Mouse (Mus musculus): Measurements from ENCODE around the gene Birc2.

DNA sequence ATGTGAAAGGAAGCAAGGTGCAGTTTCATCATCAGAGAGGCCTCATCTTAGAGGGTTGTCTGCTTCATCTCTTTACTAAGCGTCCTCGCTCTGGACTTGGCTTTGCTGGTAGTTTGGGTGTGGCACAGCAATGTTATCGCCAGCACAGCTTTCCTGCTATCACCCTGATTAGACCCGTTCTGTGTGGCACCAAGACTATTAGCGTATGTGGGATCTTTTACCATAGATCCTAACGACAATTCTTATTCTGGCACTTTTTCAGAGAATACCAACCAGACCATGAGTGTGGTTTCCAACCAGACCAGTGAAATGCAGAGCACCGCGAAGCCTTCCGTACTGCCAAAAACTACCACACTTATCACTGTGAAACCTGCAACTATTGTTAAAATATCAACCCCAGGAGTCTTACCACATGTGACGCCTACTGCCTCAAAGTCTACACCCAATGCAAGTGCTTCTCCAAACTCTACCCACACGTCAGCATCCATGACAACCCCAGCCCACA lies 46.2 kb downstream of the Birc2 start:
- TF ChIP-seq POLR2A (IDR thresholded peaks at IDR 0.05; ENCODE audit: control insufficient read depth in 1 of 2, insufficient read depth in 1 of 2, low read depth in 1 of 2, low read length in 2 of 2, poor library complexity in 1 of 2) = peak; percentile 16 to 27; a peak in 2 of 4 replicates
- TF ChIP-seq CHD2 (IDR thresholded peaks at IDR 0.05; ENCODE audit: low read length) = no peak; the same call in 1 of the 2 replicates
- TF ChIP-seq CTCF (IDR thresholded peaks at IDR 0.05 in 2 of 3, conservative IDR thresholded peaks at IDR 0.05 in 1 of 3; ENCODE audit: control insufficient read depth in 1 of 3, insufficient read depth in 1 of 3, low read depth in 2 of 3, low read length in 3 of 3, poor library complexity in 1 of 3, severe bottlenecking in 1 of 3) = no peak
- TF ChIP-seq MEF2A (IDR thresholded peaks at IDR 0.05; ENCODE audit: extremely low read depth, insufficient replicate concordance, low read depth, low read length, poor library complexity, severe bottlenecking) = no peak
- peak; percentile 99 for TF ChIP-seq GATA1 (IDR thresholded peaks at IDR 0.05; ENCODE audit: low read depth, low read length)
- no peak for TF ChIP-seq NELFE (IDR thresholded peaks at IDR 0.05; ENCODE audit: low read depth, low read length)
- peak; percentile 96 for TF ChIP-seq ETS1 (IDR thresholded peaks at IDR 0.05; ENCODE audit: low read depth, low read length)
- peak; percentile 76; the same call in 1 of the 2 replicates for TF ChIP-seq POLR2AphosphoS2 (IDR thresholded peaks at IDR 0.05; ENCODE audit: low read length)
- peak; percentile 13; the same call in 1 of the 2 replicates for TF ChIP-seq BHLHE40 (IDR thresholded peaks at IDR 0.05; ENCODE audit: borderline replicate concordance, low read depth, low read length)
- peak; percentile 97 for TF ChIP-seq EP300 (IDR thresholded peaks at IDR 0.05; ENCODE audit: low read depth in 1 of 2, low read length in 2 of 2)
- TF ChIP-seq E2F4 (IDR thresholded peaks at IDR 0.05; ENCODE audit: borderline replicate concordance, low read depth, low read length) = no peak
- TF ChIP-seq TCF12 (IDR thresholded peaks at IDR 0.05; ENCODE audit: low read depth, low read length) = peak; percentile 96
